Comparison of ENCODE assay signal across 10 mouse cellular contexts in the genomic region with DNA sequence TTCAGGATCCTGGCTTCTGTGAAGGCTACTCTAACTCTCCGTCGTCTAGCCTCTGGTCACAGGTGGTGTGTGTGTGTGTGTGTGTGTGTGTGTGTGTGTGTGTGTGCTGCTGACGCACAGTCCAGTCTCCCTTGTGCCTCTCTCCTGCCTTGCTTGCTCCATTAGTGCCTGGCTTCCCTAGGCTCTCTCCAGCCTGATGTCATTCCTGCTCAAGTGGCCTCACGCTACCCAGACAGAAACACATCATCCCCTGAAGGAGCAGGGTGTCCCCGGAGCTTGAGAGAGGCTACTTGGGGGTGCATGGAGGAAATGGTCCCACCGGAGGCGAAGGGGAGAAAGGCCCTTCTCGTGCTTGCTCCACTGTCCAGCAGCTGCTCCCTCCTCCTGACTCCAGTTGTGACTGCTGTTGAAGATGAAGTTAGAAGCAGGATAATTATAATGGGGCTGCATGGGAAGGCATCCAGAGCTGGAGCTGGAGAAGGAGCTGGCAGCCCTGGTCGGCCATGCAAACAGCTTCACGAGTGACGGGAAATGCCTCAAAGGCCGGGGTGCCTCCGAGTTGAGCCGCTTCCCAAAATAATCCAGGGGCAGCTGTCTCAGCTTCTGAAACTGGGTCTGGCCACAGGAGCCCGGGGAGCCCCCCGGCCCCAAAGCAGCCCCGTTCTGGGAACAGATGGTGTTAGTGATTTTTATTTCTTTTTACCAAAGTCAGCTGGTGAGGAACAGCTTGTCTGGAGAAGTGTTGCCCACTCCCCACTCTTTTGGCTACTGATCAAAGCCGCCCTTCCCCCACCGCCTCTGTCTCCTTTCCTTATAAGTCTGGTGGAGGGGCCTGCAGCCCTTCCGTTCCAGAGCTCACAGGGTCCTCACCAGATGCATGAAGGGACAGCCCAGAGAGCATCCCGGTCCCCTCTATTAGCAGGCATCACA. TPM values are rescaled to one million over a fixed set of nuclear protein-coding genes. Genes with fewer than 3 reads are reported as not detected.
DNase-seq lines count a peak whose midpoint lies in the region; ATAC-seq and TF ChIP-seq lines count a peak whose summit lies in the region.
"Had no signal": no experiment of that assay in that cellular context is flagged by ENCODE, and none has a peak within 500 bp of the region (broad histone marks: within the 10 kb centered on the region; RNA-seq: fewer than 3 reads in every experiment).

No protein-coding gene starts in this region.

- no peaks in the 10 kb centered on the region for H3K9me3 ChIP-seq in neural tube, embryonic 13.5 days
- no peaks in the 10 kb centered on the region; the same call in 1 of the 2 replicates for H3K9me3 ChIP-seq in limb, embryonic 14.5 days (ENCODE audit: control insufficient read depth, low read length)
- H3K9me3 ChIP-seq: heart, embryonic 15.5 days; liver, embryonic 15.5 days had no signal

- no peak for TF ChIP-seq POLR2A in limb, embryonic 14.5 days (IDR thresholded peaks at IDR 0.05; ENCODE audit: borderline replicate concordance, extremely low read depth, insufficient read depth, insufficient read length)

- DNase-seq in cerebellum, postnatal 14 days: peak; percentile 69 to 86
- DNase-seq in cerebellum, adult 11-12 months: no peak
- DNase-seq in neural tube, embryonic 10.5 days (ENCODE audit: extremely low spot score, low spot score): no peak
- DNase-seq in limb, embryonic 14.5 days (ENCODE audit: low spot score): peak; percentile 63
- DNase-seq in urinary bladder, postnatal 25 days (ENCODE audit: low spot score): no peak
- no peak for DNase-seq in adrenal gland, postnatal 36 days
- DNase-seq in cerebellum, postnatal 36 days: no peak

- WGBS in neural tube, embryonic 13.5 days: 55% methylated on average over 21 of the region's 21 CpGs
- 34% methylated on average over 21 of the region's 21 CpGs for WGBS in limb, embryonic 14.5 days

- no peaks in the 10 kb centered on the region for H3K36me3 ChIP-seq in neural tube, embryonic 13.5 days
- no peaks in the 10 kb centered on the region for H3K36me3 ChIP-seq in limb, embryonic 14.5 days (ENCODE audit: control insufficient read depth, insufficient read depth, low read length)
- H3K36me3 ChIP-seq: heart, embryonic 15.5 days; liver, embryonic 15.5 days had no signal

- H3K4me1 ChIP-seq in neural tube, embryonic 13.5 days (replicated peaks): peaks cover 33% of the 10 kb centered on the region
- H3K4me1 ChIP-seq in limb, embryonic 14.5 days (ENCODE audit: control insufficient read depth, insufficient read depth, low read length): peaks cover 12% of the 10 kb centered on the region

- peak overlapping the region; percentile 61 for H3K27ac ChIP-seq in neural tube, embryonic 13.5 days (replicated peaks)
- 0 out of 2 replicates have a peak overlapping the region, but pooled peaks have one; percentile 41 for H3K27ac ChIP-seq in limb, embryonic 14.5 days (replicated peaks; ENCODE audit: low read depth, low read length)
- H3K27ac ChIP-seq: heart, embryonic 15.5 days; liver, embryonic 15.5 days had no signal

- no peak overlapping the region for H3K9ac ChIP-seq in neural tube, embryonic 13.5 days
- H3K9ac ChIP-seq in limb, embryonic 14.5 days (ENCODE audit: low read depth, low read length, severe bottlenecking): no peak overlapping the region
- H3K9ac ChIP-seq: heart, embryonic 15.5 days; liver, embryonic 15.5 days had no signal

- no peak overlapping the region for H3K4me2 ChIP-seq in neural tube, embryonic 13.5 days
- no peak overlapping the region for H3K4me2 ChIP-seq in limb, embryonic 14.5 days (replicated peaks; ENCODE audit: low read depth, low read length, severe bottlenecking)
- H3K4me2 ChIP-seq: heart, embryonic 15.5 days; liver, embryonic 15.5 days had no signal

- ATAC-seq in neural tube, embryonic 13.5 days (ENCODE audit: low read depth): no peak
- ATAC-seq in limb, embryonic 14.5 days (ENCODE audit: low FRiP score, low read depth): peak; percentile 56

- no peak overlapping the region for H3K4me3 ChIP-seq in neural tube, embryonic 13.5 days
- H3K4me3 ChIP-seq in limb, embryonic 14.5 days (replicated peaks; ENCODE audit: low read length): no peak overlapping the region
- H3K4me3 ChIP-seq: heart, embryonic 15.5 days; liver, embryonic 15.5 days had no signal

- no peaks in the 10 kb centered on the region for H3K27me3 ChIP-seq in neural tube, embryonic 13.5 days
- no peaks in the 10 kb centered on the region for H3K27me3 ChIP-seq in limb, embryonic 14.5 days (ENCODE audit: control insufficient read depth, insufficient read depth, low read length)
- H3K27me3 ChIP-seq: heart, embryonic 15.5 days; liver, embryonic 15.5 days had no signal

RNA-seq across cellular contexts. Expression of a gene that starts 28.4 kb away (rescaled TPM):
- polyA plus RNA-seq in neural tube, embryonic 13.5 days (2015; fragmentation: Nextera tagmentation; extraction: Ambion mirVana): 0.95 and 0.98 TPM in 2 replicates
- polyA plus RNA-seq in limb, embryonic 14.5 days (2012; rRNA removed): 3.6 and 3.9 TPM in 2 replicates
- polyA plus RNA-seq in limb, embryonic 14.5 days (2014; fragmentation: Nextera tagmentation; extraction: Ambion mirVana): 2.5 and 2.8 TPM in 2 replicates
- total RNA-seq in adrenal gland, postnatal 36 days (2021): 1 to 10 TPM; 3.0 to 3.3 TPM

Comparison
In these comparisons a context has a peak if more than half of its experiments do, and no peak if none do; other contexts are left out.
1. DNase-seq: peak in cerebellum, postnatal 14 days (2 of 2) and limb, embryonic 14.5 days (single experiment); none in cerebellum, adult 11-12 months (single experiment), neural tube, embryonic 10.5 days (single experiment), urinary bladder, postnatal 25 days (single experiment), adrenal gland, postnatal 36 days (0 of 2) and cerebellum, postnatal 36 days (0 of 2).